Mouse (Mus musculus): ENCODE results near the gene Mrps9.
"Not testable (repeated sequence)": the region's sequence is repeated elsewhere in the genome, so short reads cannot be mapped to it uniquely, and the experiment has no call there.

Gene Mrps9

GRCm38 (mm10) chr1:42850663-42851397 lies at the start of gene Mrps9:
Gene Mrps9, plus strand, starts transcription at chr1:42851233.
- DNase-seq (ENCODE audit: low read depth): peak; percentile 90

- DNase-seq (ENCODE audit: low read depth): no peak
These were observed 37.7 kb upstream of the Mrps9 start for GRCm38 (mm10) chr1:42813301-42813845.

GRCm38 (mm10) chr1:42814798-42815619 lies 36.0 kb upstream of the Mrps9 start:
- no peak for DNase-seq (ENCODE audit: low read depth)

- DNase-seq (ENCODE audit: low read depth): no peak
These were observed 350 bp downstream of the Mrps9 start for GRCm38 (mm10) chr1:42851398-42851767.

GRCm38 (mm10) chr1:42851810-42852209 lies 777 bp downstream of the Mrps9 start:
- no peak for DNase-seq (ENCODE audit: low read depth)

GRCm38 (mm10) chr1:42864719-42865250 lies 13.8 kb downstream of the Mrps9 start:
- DNase-seq (ENCODE audit: low read depth): no peak

- DNase-seq (ENCODE audit: low read depth): no peak
These were observed 14.4 kb downstream of the Mrps9 start for GRCm38 (mm10) chr1:42865336-42865939.

GRCm38 (mm10) chr1:42865986-42866385 lies 15.0 kb downstream of the Mrps9 start:
- no peak for DNase-seq (ENCODE audit: low read depth)

GRCm38 (mm10) chr1:42867188-42867587 lies 16.2 kb downstream of the Mrps9 start:
- no peak for DNase-seq (ENCODE audit: low read depth)

GRCm38 (mm10) chr1:42874174-42874573 lies 23.1 kb downstream of the Mrps9 start:
- DNase-seq (ENCODE audit: low read depth): no peak

- DNase-seq (ENCODE audit: low read depth): no peak
These were observed 24.2 kb downstream of the Mrps9 start for GRCm38 (mm10) chr1:42875271-42875670.

- DNase-seq (ENCODE audit: low read depth): no peak
These were observed 25.5 kb downstream of the Mrps9 start for GRCm38 (mm10) chr1:42876463-42877093.

GRCm38 (mm10) chr1:42877264-42877663 lies 26.2 kb downstream of the Mrps9 start:
- DNase-seq (ENCODE audit: low read depth): no peak

- no peak for DNase-seq (ENCODE audit: low read depth)
These were observed 27.8 kb downstream of the Mrps9 start for GRCm38 (mm10) chr1:42878851-42879250.

- no peak for DNase-seq (ENCODE audit: low read depth)
These were observed 31.2 kb downstream of the Mrps9 start for GRCm38 (mm10) chr1:42882258-42882657.

GRCm38 (mm10) chr1:42883418-42883817 lies 32.4 kb downstream of the Mrps9 start:
- not testable (repeated sequence) for DNase-seq (ENCODE audit: low read depth)

- no peak for DNase-seq (ENCODE audit: low read depth)
These were observed 36.8 kb downstream of the Mrps9 start for GRCm38 (mm10) chr1:42887835-42888234.

GRCm38 (mm10) chr1:42888541-42889349 lies 37.7 kb downstream of the Mrps9 start:
- no peak for DNase-seq (ENCODE audit: low read depth)

GRCm38 (mm10) chr1:42889421-42889887 lies 38.4 kb downstream of the Mrps9 start:
- DNase-seq (ENCODE audit: low read depth): no peak

- no peak for DNase-seq (ENCODE audit: low read depth)
These were observed 43.7 kb downstream of the Mrps9 start for GRCm38 (mm10) chr1:42894695-42895094.

GRCm38 (mm10) chr1:42905148-42905547 lies 54.1 kb downstream of the Mrps9 start:
- DNase-seq (ENCODE audit: low read depth): no peak

All from c-Kit-positive CD71-negative TER-119-negative erythroid progenitor cells, embryonic 14.5 days (primary cell).